Mouse (Mus musculus): Measurements from ENCODE around the gene Cx3cr1. TPM values are rescaled to one million over a fixed set of nuclear protein-coding genes. Genes with fewer than 3 reads are reported as not detected.
"Not testable (repeated sequence)": the region's sequence is repeated elsewhere in the genome, so short reads cannot be mapped to it uniquely, and the experiment has no call there.

The Cx3cr1 gene
- total RNA-seq, 4 experiments from 2014 or later: 0.11 to 0.24 TPM; not detected in 2

DNA sequence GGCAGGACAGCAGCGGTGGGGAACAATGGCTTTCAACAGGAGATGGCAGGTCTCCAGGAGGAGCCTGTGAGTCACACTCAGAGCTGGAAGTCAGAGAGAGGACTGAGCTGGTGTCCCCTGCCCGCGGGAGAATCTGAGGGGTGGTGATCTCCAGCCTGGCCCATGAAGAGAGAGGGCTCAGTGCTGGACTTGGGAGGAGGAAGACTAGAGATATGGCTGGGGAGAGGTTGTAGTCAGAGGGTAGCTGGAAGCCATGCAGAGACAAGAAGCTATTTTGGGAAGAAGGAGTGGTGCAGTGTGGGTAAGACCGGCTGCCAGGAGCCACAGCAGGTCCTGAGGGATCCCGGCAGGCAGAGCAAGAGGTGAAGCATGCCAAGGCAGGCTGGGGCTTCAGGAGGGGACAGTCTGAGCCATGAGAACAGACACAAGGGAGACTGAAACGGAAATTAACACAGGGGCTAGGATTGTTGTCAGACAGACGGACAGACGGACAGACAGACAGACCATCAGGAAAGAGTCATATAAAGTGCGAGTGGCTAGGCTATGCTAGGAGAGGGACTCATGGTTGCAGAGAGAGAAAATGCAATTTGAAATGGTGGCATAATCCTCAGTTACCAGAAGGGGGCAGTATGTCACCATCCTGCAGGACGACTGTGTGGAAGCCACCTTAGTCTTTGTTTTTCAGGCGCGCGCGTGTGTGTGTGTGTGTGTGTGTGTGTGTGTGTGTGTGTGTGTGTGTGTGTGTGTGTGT, 42.1 kb downstream of the Cx3cr1 start:
- DNase-seq (ENCODE audit: low spot score in 2 of 2): peak; percentile 53 to 67

DNA sequence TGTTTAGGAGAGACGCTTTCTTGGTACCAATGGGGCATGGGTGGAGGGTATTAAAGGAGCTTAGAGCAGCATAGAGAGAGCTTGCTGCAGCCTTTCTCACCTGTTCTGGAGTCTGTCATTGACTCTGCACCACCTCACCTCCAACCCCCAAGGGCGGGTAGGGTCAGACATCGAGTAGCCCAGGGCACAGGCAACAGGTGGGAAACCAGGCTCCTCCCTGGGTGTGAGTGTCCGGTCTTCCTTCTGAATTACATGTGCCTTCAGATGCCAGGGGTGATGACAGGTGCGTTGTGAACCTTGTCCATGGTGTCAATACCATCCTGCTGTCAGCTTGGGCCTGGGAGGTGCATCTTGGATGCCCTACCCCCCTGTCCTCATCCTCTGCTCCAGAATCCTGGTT, 45.1 kb downstream of the Cx3cr1 start:
- DNase-seq (ENCODE audit: low spot score in 2 of 2): no peak

DNA sequence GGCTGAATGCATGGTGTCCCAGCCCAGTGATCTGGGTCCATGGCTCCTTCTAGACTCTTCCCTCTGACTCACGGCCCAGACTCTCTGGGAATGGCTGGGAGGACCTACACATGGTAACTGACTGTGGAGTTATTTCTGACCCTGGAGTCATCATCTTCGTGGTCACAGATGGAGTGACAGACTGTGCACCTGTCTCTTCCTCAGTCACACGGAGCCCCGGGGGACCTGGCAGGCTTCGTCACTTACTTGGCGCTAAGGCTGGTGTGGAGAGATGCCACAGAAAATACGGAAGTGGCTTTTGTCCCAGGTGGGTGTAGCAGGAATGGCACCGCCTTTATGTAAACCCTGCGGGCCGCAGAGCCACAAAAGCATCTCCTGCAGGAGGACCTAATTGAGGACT, 45.5 kb downstream of the Cx3cr1 start:
- peak; percentile 71 to 74 for DNase-seq (ENCODE audit: low spot score in 2 of 2)

DNA sequence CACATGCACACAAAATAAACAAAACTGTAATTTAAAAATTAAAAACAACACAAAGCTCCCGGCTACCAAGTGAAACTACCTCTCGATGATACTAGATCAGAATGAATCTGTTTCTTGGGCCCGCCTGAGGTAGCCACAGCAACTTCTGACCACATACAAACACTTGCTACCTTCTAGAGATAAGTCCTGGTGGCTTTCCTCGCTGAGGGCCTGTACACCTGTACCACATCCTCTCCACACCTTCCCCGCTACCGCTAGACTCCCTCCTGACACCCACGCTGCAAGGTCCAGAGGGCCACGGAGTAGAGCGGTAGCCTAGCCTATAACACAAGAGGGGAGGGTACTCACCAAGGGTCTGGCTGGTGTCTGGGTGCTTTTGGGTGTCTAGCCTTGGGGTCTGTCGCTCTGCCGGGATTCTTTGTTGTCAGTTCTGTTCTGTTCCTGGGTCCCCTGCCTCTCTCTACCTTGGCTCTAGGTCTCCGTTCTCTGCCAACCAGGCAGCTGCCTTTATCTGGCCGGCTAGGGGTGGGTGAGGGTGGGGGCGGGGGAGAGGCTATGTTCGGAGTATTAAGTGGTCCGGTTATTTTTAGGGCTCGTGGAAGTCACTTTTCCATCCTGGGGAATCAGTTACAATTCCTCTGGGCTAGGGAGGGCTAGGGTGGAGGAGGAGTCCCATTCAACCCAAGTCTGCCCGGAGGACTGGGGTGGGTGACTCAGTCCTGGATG, 46.4 kb downstream of the Cx3cr1 start, which contains the start of gene Xirp1:
Gene Xirp1, minus strand, starts transcription at position 513 of the 726 bp plus-strand sequence.
- peak in 1 of 2 experiments; percentile 32 for DNase-seq (ENCODE audit: low spot score in 2 of 2)

DNA sequence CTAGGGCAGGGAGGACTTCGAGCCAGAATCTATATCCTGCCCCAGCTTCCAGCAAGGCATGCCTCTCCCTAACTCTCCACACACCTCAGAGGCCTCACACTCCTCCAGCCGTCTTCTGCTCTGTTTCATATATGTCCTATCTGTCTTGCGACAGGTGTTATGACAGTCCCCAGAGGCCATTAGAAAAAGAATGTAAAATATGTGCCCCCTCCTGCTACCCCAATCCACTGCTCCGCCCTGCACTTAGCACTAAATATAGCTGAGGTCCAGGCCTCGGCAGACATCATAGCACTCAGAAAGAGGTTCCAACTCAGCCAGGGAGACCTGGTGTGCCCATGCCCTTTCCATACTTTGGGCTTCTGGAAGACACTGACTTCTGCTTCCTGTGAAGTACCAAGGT, 48.5 kb downstream of the Cx3cr1 start:
- DNase-seq (ENCODE audit: low spot score in 2 of 2): no peak

GRCm38 (mm10) chr9:120020285-120020890, 49.3 kb downstream of the Cx3cr1 start:
- peak; percentile 70 to 71 for DNase-seq (ENCODE audit: low spot score in 2 of 2)

DNA sequence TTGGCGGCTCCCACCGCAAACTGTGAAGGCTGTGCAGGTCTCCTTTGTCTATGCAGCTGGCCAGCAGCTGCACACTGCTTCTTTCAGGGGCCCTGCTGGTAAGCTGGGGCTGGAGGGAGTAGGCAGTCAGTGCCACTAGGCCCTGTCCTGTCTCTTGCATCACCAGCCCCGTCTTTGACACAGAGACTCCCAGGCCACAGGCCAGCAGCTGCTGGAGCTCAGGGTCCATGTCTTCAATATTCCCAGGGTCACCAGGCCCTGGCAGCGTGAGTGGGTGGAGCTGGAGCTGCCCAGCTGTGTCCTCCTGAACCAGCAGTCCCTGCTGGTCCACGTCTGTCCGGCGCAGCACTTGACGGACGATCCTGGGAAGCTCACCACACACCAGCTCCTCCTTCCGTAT, 52.7 kb downstream of the Cx3cr1 start:
- no peak for DNase-seq (ENCODE audit: low spot score in 2 of 2)

- DNase-seq (ENCODE audit: low spot score in 2 of 2): no peak
Observed at GRCm38 (mm10) chr9:120014828-120015227, 54.9 kb downstream of the Cx3cr1 start.

GRCm38 (mm10) chr9:120013251-120013820, 56.3 kb downstream of the Cx3cr1 start:
- DNase-seq (ENCODE audit: low spot score in 2 of 2): no peak

GRCm38 (mm10) chr9:120012781-120013180, 56.9 kb downstream of the Cx3cr1 start:
- DNase-seq (ENCODE audit: low spot score in 2 of 2): no peak

DNA sequence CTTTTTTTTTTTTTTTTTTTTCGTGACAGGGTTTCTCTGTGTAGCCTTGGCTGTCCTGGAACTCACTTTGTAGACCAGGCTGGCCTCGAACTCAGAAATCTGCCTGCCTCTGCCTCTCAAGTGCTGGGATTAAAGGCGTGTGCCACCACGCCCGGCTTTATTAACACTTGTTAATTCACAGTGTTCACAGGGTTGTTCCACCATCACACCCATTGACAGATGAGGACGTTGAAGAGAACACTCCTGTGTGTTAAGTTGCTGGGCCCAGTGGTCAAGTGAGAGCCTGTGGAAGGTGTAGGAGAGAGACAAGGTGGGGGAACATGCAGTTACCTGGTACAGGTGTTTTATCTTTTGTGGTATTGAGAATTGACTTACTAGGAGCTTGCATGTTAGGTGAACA, 57.5 kb downstream of the Cx3cr1 start:
- DNase-seq (ENCODE audit: low spot score in 2 of 2): not testable (repeated sequence)

GRCm38 (mm10) chr9:120011533-120011932, 58.1 kb downstream of the Cx3cr1 start:
- peak; percentile 42 to 56 for DNase-seq (ENCODE audit: low spot score in 2 of 2)

- DNase-seq (ENCODE audit: low spot score in 2 of 2): peak; percentile 96 to 97
Observed at GRCm38 (mm10) chr9:120010781-120011511, 58.7 kb downstream of the Cx3cr1 start.

DNA sequence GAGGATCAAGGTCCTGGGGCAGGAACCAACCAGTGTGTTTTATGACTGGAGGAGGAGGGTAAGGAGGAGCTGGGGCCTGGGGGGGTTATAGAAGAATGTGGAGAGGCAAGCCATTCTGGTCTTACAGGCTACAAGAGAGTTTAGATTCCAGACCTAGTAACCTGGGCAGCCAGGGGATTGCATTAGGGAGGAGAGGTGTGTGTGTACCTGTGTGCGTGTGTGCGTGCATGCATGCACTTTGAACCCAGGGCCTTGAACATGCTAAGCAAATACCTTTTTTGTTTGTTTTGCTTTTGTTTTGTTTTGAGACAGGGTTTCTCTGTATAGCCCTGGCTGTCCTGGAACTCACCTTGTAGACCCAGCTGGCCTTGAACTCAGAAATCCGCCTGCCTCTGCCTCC, 59.8 kb downstream of the Cx3cr1 start:
- no peak for DNase-seq (ENCODE audit: low spot score in 2 of 2)

GRCm38 (mm10) chr9:120009226-120009841, 60.3 kb downstream of the Cx3cr1 start:
- DNase-seq (ENCODE audit: low spot score in 2 of 2): no peak

DNA sequence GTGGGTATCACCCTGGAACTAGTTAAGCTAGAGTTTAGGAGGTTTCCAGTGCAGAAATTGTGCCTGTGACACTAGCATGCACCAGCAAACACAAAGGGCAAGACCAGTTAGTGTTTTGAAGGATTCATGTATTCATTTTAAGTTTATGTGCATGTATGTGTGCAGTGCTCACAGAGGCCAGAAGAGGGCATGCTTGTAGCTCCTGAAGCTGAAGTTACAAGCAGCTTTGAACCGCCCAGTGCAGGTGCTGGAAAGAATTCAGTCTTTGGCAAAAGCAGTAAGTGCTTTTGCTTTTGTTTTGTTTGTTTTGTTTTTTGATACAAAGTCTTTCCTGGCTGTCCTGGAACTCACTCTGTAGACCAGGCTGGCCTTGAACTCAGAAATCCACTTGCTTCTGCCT, 61.8 kb downstream of the Cx3cr1 start:
- no peak for DNase-seq (ENCODE audit: low spot score in 2 of 2)

GRCm38 (mm10) chr9:120005936-120006335, 63.7 kb downstream of the Cx3cr1 start:
- no peak for DNase-seq (ENCODE audit: low spot score in 2 of 2)

DNA sequence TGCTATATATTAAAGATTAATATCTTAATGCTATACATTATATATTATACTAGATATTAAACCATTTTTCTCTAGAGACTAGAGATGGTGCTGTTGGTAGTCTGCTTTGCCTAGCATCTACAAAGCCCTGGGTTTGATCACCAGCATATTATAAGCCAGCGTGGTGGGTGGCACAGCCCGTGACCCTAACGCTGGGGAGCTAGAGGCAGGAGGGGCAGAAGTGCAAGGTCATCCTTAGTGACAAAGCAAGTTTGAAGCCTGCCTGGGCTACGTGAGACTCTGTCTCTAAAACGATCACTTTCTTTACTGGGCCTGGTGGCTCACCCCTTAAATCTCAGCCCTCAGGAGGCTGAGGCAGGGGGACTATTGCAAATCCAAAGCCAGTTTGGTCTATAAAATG, 66.8 kb downstream of the Cx3cr1 start:
- DNase-seq (ENCODE audit: low spot score in 2 of 2): no peak

DNA sequence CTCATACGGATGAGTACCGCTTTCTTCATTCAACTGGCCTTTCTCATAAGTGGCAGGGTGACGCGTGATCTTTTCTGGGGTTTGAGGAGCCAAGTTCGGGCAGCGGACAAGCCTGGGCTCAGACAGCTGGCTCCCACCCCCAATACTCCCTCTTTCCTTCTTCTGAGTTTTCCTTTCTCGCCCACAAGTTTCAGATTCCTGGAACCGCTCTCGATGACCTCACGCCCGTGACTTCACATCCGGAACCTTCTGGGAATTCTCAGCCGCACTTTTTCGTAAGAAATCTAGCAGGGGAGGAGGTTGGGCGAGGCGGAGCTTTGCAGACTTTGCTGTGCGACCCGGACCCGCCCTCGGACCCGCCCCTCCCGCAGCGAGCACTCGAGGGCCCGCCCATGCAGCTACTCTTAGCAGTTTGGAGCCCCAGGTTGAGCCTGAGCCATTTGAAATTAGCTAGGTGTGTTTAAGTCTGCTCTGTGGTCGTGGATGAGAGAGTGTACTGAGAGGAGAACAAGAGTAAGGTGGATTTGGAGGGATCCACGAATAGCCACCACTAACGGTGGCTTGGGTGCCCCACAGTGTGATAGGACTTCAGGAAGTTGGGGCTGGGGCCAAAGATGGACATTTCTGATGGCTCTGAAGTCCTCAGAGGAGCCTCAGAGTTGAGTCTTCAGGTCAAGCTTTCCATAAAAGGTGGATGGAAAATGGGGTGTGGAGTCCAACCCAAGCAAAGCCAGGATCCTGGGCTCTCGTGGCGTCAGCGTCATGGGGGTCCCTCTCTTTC, 67.5 kb downstream of the Cx3cr1 start:
- DNase-seq (ENCODE audit: low spot score in 2 of 2): peak; percentile 75 to 78

DNA sequence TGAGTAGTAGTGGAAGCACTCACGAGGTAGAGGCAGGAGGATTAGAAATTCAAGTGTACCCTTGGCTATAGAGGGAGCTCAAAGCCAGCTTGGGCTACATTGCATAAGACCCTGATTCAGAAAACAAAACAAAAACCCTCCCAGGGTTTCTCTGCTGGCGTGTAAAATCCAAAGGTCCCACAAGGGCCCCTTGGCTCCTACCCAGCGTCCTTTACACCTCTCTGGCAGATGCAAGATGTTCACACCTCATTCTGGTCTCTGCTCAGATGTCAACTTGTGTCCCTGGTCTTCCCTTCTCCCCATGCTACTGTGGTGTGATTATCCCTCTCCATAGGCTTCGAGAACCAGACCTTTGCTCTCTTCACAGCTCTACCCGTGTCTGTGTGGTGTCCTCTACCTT, 68.9 kb downstream of the Cx3cr1 start:
- no peak for DNase-seq (ENCODE audit: low spot score in 2 of 2)

Data from gastrocnemius, adult 8-10 months (tissue).